Mouse (Mus musculus) ZHBTc4 (cell line): ENCODE measurements around the gene Tmem266.

Source experiments
- DNase-seq: peaks from one replicate; pipeline ENCODE4 v3.0.0-alpha.2; 2011; ENCODE audit warnings: low read depth, low spot score

The Tmem266 gene

GRCm38 (mm10) chr9:55326515-55327233 is at the start of gene Tmem266, which contains the start of gene Nrg4:
Gene Tmem266, plus strand, starts transcription at chr9:55326913.
Gene Nrg4, minus strand, starts transcription at chr9:55326844.
- peak; percentile 86 for DNase-seq

- no peak for DNase-seq
Measured at GRCm38 (mm10) chr9:55277562-55277961, 49.2 kb upstream of the Tmem266 start.

GRCm38 (mm10) chr9:55279114-55279825 is 47.4 kb upstream of the Tmem266 start:
- no peak for DNase-seq

GRCm38 (mm10) chr9:55283516-55283915 is 43.2 kb upstream of the Tmem266 start:
- DNase-seq: peak; percentile 74

- DNase-seq: no peak
Measured at GRCm38 (mm10) chr9:55285197-55285596, 41.5 kb upstream of the Tmem266 start.

- DNase-seq: no peak
Measured at GRCm38 (mm10) chr9:55289475-55290198, 37.1 kb upstream of the Tmem266 start.

GRCm38 (mm10) chr9:55291966-55292365 is 34.7 kb upstream of the Tmem266 start:
- peak; percentile 46 for DNase-seq

- DNase-seq: no peak
Measured at GRCm38 (mm10) chr9:55296221-55296620, 30.5 kb upstream of the Tmem266 start.

GRCm38 (mm10) chr9:55307066-55307465 is 19.6 kb upstream of the Tmem266 start:
- no peak for DNase-seq

GRCm38 (mm10) chr9:55307557-55307956 is 19.2 kb upstream of the Tmem266 start:
- no peak for DNase-seq

- DNase-seq: no peak
Measured at GRCm38 (mm10) chr9:55308455-55308854, 18.3 kb upstream of the Tmem266 start.

- DNase-seq: peak; percentile 84
Measured at GRCm38 (mm10) chr9:55311560-55311959, 15.2 kb upstream of the Tmem266 start.

- no peak for DNase-seq
Measured at GRCm38 (mm10) chr9:55313619-55314261, 13.0 kb upstream of the Tmem266 start.

- no peak for DNase-seq
Measured at GRCm38 (mm10) chr9:55322641-55323040, 4.1 kb upstream of the Tmem266 start.

GRCm38 (mm10) chr9:55324085-55324484 is 2.6 kb upstream of the Tmem266 start:
- no peak for DNase-seq

GRCm38 (mm10) chr9:55324516-55324915 is 2.2 kb upstream of the Tmem266 start:
- DNase-seq: no peak

- DNase-seq: no peak
Measured at GRCm38 (mm10) chr9:55325061-55325460, 1.7 kb upstream of the Tmem266 start.

GRCm38 (mm10) chr9:55325564-55326514 is 874 bp upstream of the Tmem266 start:
- DNase-seq: no peak

GRCm38 (mm10) chr9:55327234-55327615 is 512 bp downstream of the Tmem266 start:
- DNase-seq: peak; percentile 33

GRCm38 (mm10) chr9:55328151-55328918 is 1.6 kb downstream of the Tmem266 start:
- no peak for DNase-seq
